8 mouse cellular contexts compared by ENCODE assay signal in genomic region chr3:87618240-87618639, GRCm38 (mm10). TPM values are rescaled to one million over a fixed set of nuclear protein-coding genes. Genes with fewer than 3 reads are reported as not detected.
A peak's percentile ranks its signal among the peaks of the same experiment; 100 is the strongest.
DNase-seq lines count a peak whose midpoint lies in the region; ATAC-seq and TF ChIP-seq lines count a peak whose summit lies in the region.

No protein-coding gene starts in this region.

- no peak overlapping the region for H3K27ac ChIP-seq in spleen, adult 2 months (ENCODE audit: insufficient read depth, low read length)
- no peak overlapping the region for H3K27ac ChIP-seq in limb, embryonic 14.5 days (replicated peaks; ENCODE audit: low read depth, low read length)
- H3K27ac ChIP-seq in stomach, embryonic 16.5 days (ENCODE audit: low read length) = peak overlapping the region; percentile 94; the same call in 1 of the 2 replicates

- H3K4me3 ChIP-seq in spleen, adult 2 months (ENCODE audit: extremely low read depth, insufficient read depth, insufficient read length) = peak overlapping the region; percentile 30
- H3K4me3 ChIP-seq in limb, embryonic 14.5 days (replicated peaks; ENCODE audit: low read length) = peak overlapping the region; percentile 81
- peak overlapping the region; percentile 89 for H3K4me3 ChIP-seq in stomach, embryonic 16.5 days (replicated peaks; ENCODE audit: low read length)

- no peak for TF ChIP-seq CTCF in spleen, adult 2 months (IDR thresholded peaks at IDR 0.05; ENCODE audit: extremely low read depth, insufficient read depth, insufficient read length, insufficient replicate concordance)

- no peak for TF ChIP-seq POLR2A in spleen, adult 2 months (IDR thresholded peaks at IDR 0.05; ENCODE audit: low read depth, low read length)
- no peak for TF ChIP-seq POLR2A in limb, embryonic 14.5 days (IDR thresholded peaks at IDR 0.05; ENCODE audit: borderline replicate concordance, extremely low read depth, insufficient read depth, insufficient read length)

- peak overlapping the region; percentile 94 for H3K4me2 ChIP-seq in limb, embryonic 14.5 days (replicated peaks; ENCODE audit: low read depth, low read length, severe bottlenecking)
- peak overlapping the region; percentile 99 for H3K4me2 ChIP-seq in stomach, embryonic 16.5 days (ENCODE audit: low read depth, low read length)

- no peaks in the 10 kb centered on the region for H3K27me3 ChIP-seq in spleen, adult 2 months (ENCODE audit: control insufficient read depth, insufficient read depth, low read length)
- no peaks in the 10 kb centered on the region for H3K27me3 ChIP-seq in limb, embryonic 14.5 days (ENCODE audit: control insufficient read depth, insufficient read depth, low read length)
- no peaks in the 10 kb centered on the region for H3K27me3 ChIP-seq in stomach, embryonic 16.5 days (ENCODE audit: control insufficient read depth, insufficient read depth, low read length)

- H3K4me1 ChIP-seq in spleen, adult 2 months (ENCODE audit: control insufficient read depth, insufficient read depth, insufficient read length) = peaks cover 13% of the 10 kb centered on the region
- H3K4me1 ChIP-seq in limb, embryonic 14.5 days (ENCODE audit: control insufficient read depth, insufficient read depth, low read length) = peaks cover 34% of the 10 kb centered on the region
- peaks cover 28% of the 10 kb centered on the region for H3K4me1 ChIP-seq in stomach, embryonic 16.5 days (ENCODE audit: control insufficient read depth, insufficient read depth, low read length)

- ATAC-seq in limb, embryonic 14.5 days (ENCODE audit: low FRiP score, low read depth) = no peak
- no peak for ATAC-seq in stomach, embryonic 16.5 days (ENCODE audit: insufficient read depth, low FRiP score)

- DNase-seq in adrenal gland, adult 2 months = peak; percentile 10
- no peak for DNase-seq in adrenal gland, postnatal 25 days
- no peak for DNase-seq in spleen, adult 2 months (ENCODE audit: low read depth in 1 of 2, low spot score in 2 of 2)
- no peak for DNase-seq in spleen, postnatal 4 days (ENCODE audit: low spot score in 2 of 2)
- DNase-seq in limb, embryonic 14.5 days (ENCODE audit: low spot score) = no peak
- no peak for DNase-seq in adrenal gland, postnatal 14 days
- no peak for DNase-seq in thymus, postnatal 10 days (ENCODE audit: low spot score in 2 of 2)

- 3% methylated on average over 3 of the region's 3 CpGs for WGBS in spleen, adult 2 months
- WGBS in limb, embryonic 14.5 days = 7% methylated on average over 3 of the region's 3 CpGs
- under 1% methylated on average over 3 of the region's 3 CpGs for WGBS in stomach, embryonic 16.5 days

- H3K36me3 ChIP-seq in spleen, adult 2 months (ENCODE audit: control insufficient read depth, insufficient read depth, low read length) = no peaks in the 10 kb centered on the region
- no peaks in the 10 kb centered on the region for H3K36me3 ChIP-seq in limb, embryonic 14.5 days (ENCODE audit: control insufficient read depth, insufficient read depth, low read length)
- H3K36me3 ChIP-seq in stomach, embryonic 16.5 days (ENCODE audit: control insufficient read depth, insufficient read depth, low read length) = no peaks in the 10 kb centered on the region

- peak overlapping the region; percentile 90 for H3K9ac ChIP-seq in limb, embryonic 14.5 days (ENCODE audit: low read depth, low read length, severe bottlenecking)
- peak overlapping the region; percentile 97 for H3K9ac ChIP-seq in stomach, embryonic 16.5 days (ENCODE audit: low read length)

- no peaks in the 10 kb centered on the region for H3K9me3 ChIP-seq in limb, embryonic 14.5 days (ENCODE audit: control insufficient read depth, low read length)
- no peaks in the 10 kb centered on the region for H3K9me3 ChIP-seq in stomach, embryonic 16.5 days (replicated peaks; ENCODE audit: control insufficient read depth, low read length)

RNA-seq across cellular contexts. Expression of gene Arhgef11, which starts 0.9 kb away (rescaled TPM):
- total RNA-seq in adrenal gland, adult 2 months (2021) = 10 to 100 TPM; 38.0 to 40.0 TPM
- 27.7 and 33.0 TPM in 2 replicates for polyA plus RNA-seq in adrenal gland, adult 2 months (2012; rRNA removed)
- 40.4 and 44.2 TPM in 2 replicates for total RNA-seq in adrenal gland, postnatal 25 days (2021)
- polyA plus RNA-seq in spleen, adult 2 months (2012; rRNA removed) = 15.6 and 16.4 TPM in 2 replicates
- polyA plus RNA-seq in limb, embryonic 14.5 days (2012; rRNA removed) = 28.2 and 36.4 TPM in 2 replicates
- polyA plus RNA-seq in limb, embryonic 14.5 days (2014; fragmentation: Nextera tagmentation; extraction: Ambion mirVana) = 16.1 and 19.0 TPM in 2 replicates
- 14.7 and 16.7 TPM in 2 replicates for polyA plus RNA-seq in stomach, embryonic 16.5 days (2015; fragmentation: Nextera tagmentation; extraction: Ambion mirVana)
- total RNA-seq in adrenal gland, postnatal 14 days (2021) = 37.8 and 40.1 TPM in 2 replicates

Comparison
In these comparisons a context has a peak if more than half of its experiments do, and no peak if none do; other contexts are left out.
1. H3K4me3 ChIP-seq: peak in every context shown above with its lines; median percentile 89 in stomach, embryonic 16.5 days; 81 in limb, embryonic 14.5 days; 30 in spleen, adult 2 months.